Mouse (Mus musculus): ENCODE data around the gene Pecam1.
A peak's percentile ranks its signal among the peaks of the same experiment; 100 is the strongest.
"Not testable (repeated sequence)": the region's sequence is repeated elsewhere in the genome, so short reads cannot be mapped to it uniquely, and the experiment has no call there.

Gene Pecam1

GRCm38 (mm10) chr11:106750121-106750751, at the start of gene Pecam1:
Pecam1 (minus strand) TSS chr11:106750628.
- no peak for DNase-seq (ENCODE audit: low spot score)

GRCm38 (mm10) chr11:106795679-106796078, 45.3 kb upstream of the Pecam1 start:
- DNase-seq (ENCODE audit: low spot score), result no peak

- no peak for DNase-seq (ENCODE audit: low spot score)
Observed at GRCm38 (mm10) chr11:106793846-106794245, 43.4 kb upstream of the Pecam1 start.

- no peak for DNase-seq (ENCODE audit: low spot score)
Observed at GRCm38 (mm10) chr11:106789649-106790048, 39.2 kb upstream of the Pecam1 start.

- DNase-seq (ENCODE audit: low spot score), result peak; percentile 95
Observed at GRCm38 (mm10) chr11:106788775-106789459, 38.5 kb upstream of the Pecam1 start, which contains the start of the genes Ddx5 and Cep95. Ddx5 (minus strand) TSS chr11:106789185. Cep95 (plus strand) TSS chr11:106789252.

- peak; percentile 94 for DNase-seq (ENCODE audit: low spot score)
Observed at GRCm38 (mm10) chr11:106788026-106788774, 37.8 kb upstream of the Pecam1 start.

GRCm38 (mm10) chr11:106787131-106788025, 37.0 kb upstream of the Pecam1 start:
- DNase-seq (ENCODE audit: low spot score), result peak; percentile 81

- DNase-seq (ENCODE audit: low spot score), result no peak
Observed at GRCm38 (mm10) chr11:106785043-106785442, 34.6 kb upstream of the Pecam1 start.

GRCm38 (mm10) chr11:106784476-106784875, 34.0 kb upstream of the Pecam1 start:
- DNase-seq (ENCODE audit: low spot score), result no peak

GRCm38 (mm10) chr11:106782841-106783764, 32.7 kb upstream of the Pecam1 start:
- DNase-seq (ENCODE audit: low spot score), result no peak

- not testable (repeated sequence) for DNase-seq (ENCODE audit: low spot score)
Observed at GRCm38 (mm10) chr11:106782271-106782670, 31.8 kb upstream of the Pecam1 start.

- DNase-seq (ENCODE audit: low spot score), result no peak
Observed at GRCm38 (mm10) chr11:106780590-106781220, 30.3 kb upstream of the Pecam1 start.

GRCm38 (mm10) chr11:106780089-106780425, 29.6 kb upstream of the Pecam1 start:
- no peak for DNase-seq (ENCODE audit: low spot score)

- peak; percentile 85 for DNase-seq (ENCODE audit: low spot score)
Observed at GRCm38 (mm10) chr11:106779388-106780088, 29.1 kb upstream of the Pecam1 start, which contains the start of gene Polg2. Polg2 (minus strand) TSS chr11:106779537.

GRCm38 (mm10) chr11:106778589-106779387, 28.4 kb upstream of the Pecam1 start:
- no peak for DNase-seq (ENCODE audit: low spot score)

- DNase-seq (ENCODE audit: low spot score), result no peak
Observed at GRCm38 (mm10) chr11:106778132-106778531, 27.7 kb upstream of the Pecam1 start.

GRCm38 (mm10) chr11:106777395-106777794, 27.0 kb upstream of the Pecam1 start:
- no peak for DNase-seq (ENCODE audit: low spot score)

- DNase-seq (ENCODE audit: low spot score), result no peak
Observed at GRCm38 (mm10) chr11:106776960-106777359, 26.5 kb upstream of the Pecam1 start.

- no peak for DNase-seq (ENCODE audit: low spot score)
Observed at GRCm38 (mm10) chr11:106773061-106773460, 22.6 kb upstream of the Pecam1 start.

Data from ovary, adult 18-20 months (tissue).